ENCODE assay signal across 27 mouse cellular contexts in the genomic region with DNA sequence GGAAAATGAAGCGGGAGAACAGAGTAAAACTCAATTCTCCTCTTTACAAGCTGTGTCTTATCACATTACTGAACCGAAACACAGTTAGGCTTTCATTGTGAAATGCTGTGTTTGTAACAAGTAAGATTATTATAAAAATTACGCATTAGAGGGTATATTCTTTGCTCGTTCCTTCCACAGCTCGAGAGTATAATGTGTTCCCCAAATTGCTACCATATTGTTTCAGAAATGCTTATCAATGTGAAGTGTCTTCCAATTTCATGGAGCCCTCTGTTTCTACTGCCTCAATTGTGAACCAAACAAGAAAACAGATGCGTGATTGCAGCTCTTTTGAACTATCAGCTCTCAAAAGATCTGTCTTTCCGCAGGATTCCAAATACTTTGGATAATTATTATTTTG.
"Had no signal": no experiment of that assay in that cellular context is flagged by ENCODE, and none has a peak within 500 bp of the region (broad histone marks: within the 10 kb centered on the region; RNA-seq: fewer than 3 reads in every experiment).

No protein-coding gene starts in this region.

- H3K4me2 ChIP-seq: heart, embryonic 11.5 days; heart, embryonic 13.5 days; heart, embryonic 15.5 days; hindbrain, embryonic 13.5 days; hindbrain, embryonic 15.5 days; intestine, embryonic 15.5 days; limb, embryonic 12.5 days; liver, embryonic 11.5 days; liver, embryonic 13.5 days; liver, embryonic 15.5 days had no signal

- H3K27ac ChIP-seq: heart, embryonic 13.5 days; heart, embryonic 15.5 days; hindbrain, embryonic 13.5 days; hindbrain, embryonic 15.5 days; hindbrain, postnatal 0 days; intestine, embryonic 15.5 days; layer of hippocampus, adult 2 months; left cerebral cortex, adult 2 months; limb, embryonic 10.5 days; limb, embryonic 12.5 days; liver, embryonic 13.5 days; liver, embryonic 15.5 days had no signal

- H3K4me1 ChIP-seq: heart, embryonic 13.5 days; heart, embryonic 15.5 days; hindbrain, embryonic 13.5 days; hindbrain, embryonic 15.5 days; intestine, embryonic 15.5 days; limb, embryonic 10.5 days; liver, embryonic 13.5 days; liver, embryonic 15.5 days had no signal

- H3K36me3 ChIP-seq: heart, embryonic 13.5 days; heart, embryonic 15.5 days; hindbrain, embryonic 13.5 days; hindbrain, embryonic 15.5 days; intestine, embryonic 15.5 days; limb, embryonic 10.5 days; limb, embryonic 12.5 days; liver, embryonic 13.5 days; liver, embryonic 15.5 days had no signal

- H3K27me3 ChIP-seq: heart, embryonic 13.5 days; heart, embryonic 15.5 days; hindbrain, embryonic 13.5 days; hindbrain, embryonic 15.5 days; intestine, embryonic 15.5 days; limb, embryonic 12.5 days; liver, embryonic 13.5 days; liver, embryonic 15.5 days had no signal

- H3K9ac ChIP-seq: heart, embryonic 13.5 days; heart, embryonic 15.5 days; hindbrain, embryonic 13.5 days; hindbrain, embryonic 15.5 days; intestine, embryonic 15.5 days; limb, embryonic 12.5 days; liver, embryonic 13.5 days; liver, embryonic 15.5 days; liver, postnatal 0 days had no signal

- H3K4me3 ChIP-seq: heart, embryonic 13.5 days; heart, embryonic 15.5 days; hindbrain, embryonic 13.5 days; hindbrain, embryonic 15.5 days; intestine, embryonic 15.5 days; layer of hippocampus, adult 2 months; left cerebral cortex, adult 2 months; limb, embryonic 10.5 days; limb, embryonic 12.5 days; liver, embryonic 13.5 days; liver, embryonic 15.5 days had no signal

- ATAC-seq: hindbrain, postnatal 0 days; intestine, embryonic 15.5 days; intestine, postnatal 0 days; liver, postnatal 0 days had no signal

- DNase-seq: gastrocnemius, postnatal 14 days; gastrocnemius, postnatal 36 days; heart, adult 18-20 months; heart, postnatal 14 days; heart, postnatal 36 days; kidney, adult 18-20 months; kidney, adult 8-10 months; kidney, postnatal 10 days; kidney, postnatal 25 days; kidney, postnatal 4 days; liver; liver, embryonic 13.5 days; liver, postnatal 0 days had no signal

- H3K9me3 ChIP-seq: heart, embryonic 13.5 days; heart, embryonic 15.5 days; hindbrain, embryonic 13.5 days; hindbrain, embryonic 15.5 days; intestine, embryonic 15.5 days; limb, embryonic 10.5 days; limb, embryonic 12.5 days; liver, embryonic 13.5 days; liver, embryonic 15.5 days had no signal
